Mouse (Mus musculus) hindbrain, postnatal 0 days (tissue): ENCODE measurements at regions not wholly inside any gene's neighbourhood (a gene's known extent, or its start where the extent isn't known, plus 50 kb on each side); places are given as distances from the start of the nearest gene placed in this dataset.

Experiments used
- ATAC-seq: fragments of 200-750 bp; cut with Nextera tagmentation; 2 replicates; pipeline ENCODE4 v1.8.0; 2017; ENCODE audit warnings: mild to moderate bottlenecking, moderate TSS enrichment, moderate library complexity
- DNase-seq: peaks from one replicate; pipeline ENCODE4 v3.0.0-alpha.2; 2015; ENCODE audit warnings: low spot score
- H3K27ac ChIP-seq: fragments of 300-500 bp; sonication (generic); 2 replicates; pipeline ENCODE4 v1.5.1; 2014; ENCODE audit warnings: mild to moderate bottlenecking
- H3K27me3 ChIP-seq: fragments of 300-500 bp; sonication (generic); 2 replicates; pipeline ENCODE4 v1.6.1; 2014; ENCODE audit warnings: low read length, mixed read lengths; ENCODE audit not compliant: insufficient read depth
- H3K36me3 ChIP-seq: fragments of 300-500 bp; sonication (generic); 2 replicates; pipeline ENCODE4 v1.6.1; 2014; ENCODE audit warnings: low read length, mixed read lengths; ENCODE audit not compliant: insufficient read depth
- H3K4me1 ChIP-seq: fragments of 300-500 bp; sonication (generic); 2 replicates; pipeline ENCODE4 v1.6.1; 2014; ENCODE audit warnings: antibody characterized with exemption, low read length, mixed read lengths; ENCODE audit not compliant: insufficient read depth
- H3K4me2 ChIP-seq: fragments of 300-500 bp; sonication (generic); 2 replicates; pipeline ENCODE4 v1.6.1; 2014; ENCODE audit warnings: low read depth, mild to moderate bottlenecking, low read length, moderate library complexity, mixed read lengths
- H3K4me3 ChIP-seq: fragments of 300-500 bp; sonication (generic); 2 replicates; pipeline ENCODE4 v1.5.1; 2014; ENCODE audit warnings: low read length
- H3K9ac ChIP-seq: fragments of 300-500 bp; sonication (generic); replicated peaks from 2 replicates; pipeline ENCODE4 v1.6.1; 2014; ENCODE audit warnings: mild to moderate bottlenecking, low read length, moderate library complexity, mixed read lengths
- H3K9me3 ChIP-seq: fragments of 300-500 bp; sonication (generic); 2 replicates; pipeline ENCODE4 v1.6.1; 2016; ENCODE audit warnings: low read length, mixed read lengths
- CTCF ChIP-seq: IDR thresholded peaks from 2 replicates; pipeline ENCODE4 v1.5.1; 2016; ENCODE audit warnings: antibody characterized with exemption, control low read depth, low read depth
- WGBS: fragments of 180-500 bp; shearing (Covaris S2); extraction: QIAGEN DNeasy Blood & Tissue Kit; methylation state at CpG from one replicate; pipeline ENCODE4 v1.1.7; 2014; 5-methylcytosine and 5-hydroxymethylcytosine counted together

GRCm38 (mm10) chr10:54532581-54532980, 456.2 kb upstream of the Man1a start:
- DNase-seq (no peak), ATAC-seq (no peak)
- Histone ChIP-seq H3K27me3 (no peaks in the 10 kb centered on the region), H3K4me2 (no peak overlapping the region), H3K27ac (no peak overlapping the region), H3K36me3 (no peaks in the 10 kb centered on the region), H3K9ac (no peak overlapping the region), H3K9me3 (peaks cover 9% of the 10 kb centered on the region; the same call in 1 of the 2 replicates), H3K4me1 (no peaks in the 10 kb centered on the region), H3K4me3 (no peak overlapping the region)
- TF ChIP-seq CTCF = no peak
- 89% methylated on average over 7 of the region's 7 CpGs for WGBS

GRCm38 (mm10) chr10:54510776-54511175, 434.4 kb upstream of the Man1a start:
- H3K4me1 ChIP-seq = no peaks in the 10 kb centered on the region
- no peaks in the 10 kb centered on the region for H3K27me3 ChIP-seq
- no peaks in the 10 kb centered on the region for H3K36me3 ChIP-seq
- H3K4me3 ChIP-seq = no peak overlapping the region
- DNase-seq (no peak), ATAC-seq (no peak)
- H3K9me3 ChIP-seq = no peaks in the 10 kb centered on the region
- TF ChIP-seq CTCF = no peak
- no peak overlapping the region for H3K9ac ChIP-seq
- no peak overlapping the region for H3K27ac ChIP-seq
- H3K4me2 ChIP-seq = no peak overlapping the region

GRCm38 (mm10) chr10:54509766-54510165, 433.4 kb upstream of the Man1a start:
- Histone ChIP-seq H3K4me1 (no peaks in the 10 kb centered on the region), H3K4me3 (no peak overlapping the region), H3K9me3 (no peaks in the 10 kb centered on the region), H3K36me3 (no peaks in the 10 kb centered on the region), H3K27me3 (no peaks in the 10 kb centered on the region), H3K27ac (no peak overlapping the region), H3K9ac (no peak overlapping the region), H3K4me2 (no peak overlapping the region)
- DNase-seq (no peak), ATAC-seq (no peak)
- TF ChIP-seq CTCF = no peak
